8 mouse cellular contexts compared by ENCODE assay signal in the genomic region with DNA sequence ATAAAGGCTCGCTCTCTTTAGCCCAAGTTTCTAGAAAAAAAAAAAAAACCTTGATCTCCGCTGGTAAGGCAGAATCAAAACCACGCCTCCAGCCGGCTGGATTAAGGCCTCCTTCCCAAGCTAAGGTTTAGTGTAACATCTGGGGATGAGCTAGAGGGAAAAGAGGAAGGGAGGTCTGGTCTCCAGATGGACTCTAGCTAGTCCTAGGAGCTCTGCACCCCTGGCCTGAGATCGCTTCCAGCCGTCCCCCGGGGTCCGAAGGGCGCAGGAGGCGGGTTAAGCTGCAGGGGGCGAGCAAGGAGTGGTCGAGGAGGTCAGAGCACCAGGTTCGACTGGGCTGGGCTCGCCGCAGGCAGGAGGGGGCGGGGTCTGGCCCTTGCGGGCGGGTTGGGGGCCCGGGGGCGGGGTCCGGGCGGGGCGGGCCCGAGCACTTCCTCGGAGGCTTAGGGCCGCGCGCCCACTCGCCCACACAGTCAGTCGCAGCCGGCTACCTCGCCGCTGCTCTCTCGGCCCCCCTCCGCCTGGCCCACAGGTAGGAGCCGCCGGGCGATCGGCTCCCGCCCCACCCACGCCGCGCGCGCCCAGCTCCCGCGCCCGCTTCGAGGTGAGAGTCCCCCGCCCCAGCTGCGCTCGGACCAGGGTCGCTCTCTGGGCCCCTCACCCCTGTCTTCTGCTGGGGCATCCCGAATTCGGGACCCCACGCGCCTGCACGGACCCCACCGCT. TPM values are rescaled to one million over a fixed set of nuclear protein-coding genes. Genes with fewer than 3 reads are reported as not detected.
A peak's percentile ranks its signal among the peaks of the same experiment; 100 is the strongest.
DNase-seq lines count a peak whose midpoint lies in the region; ATAC-seq and TF ChIP-seq lines count a peak whose summit lies in the region.

A gene (plus strand): TSS at position 454 of the 724 bp plus-strand sequence.

- peaks cover 66% of the 10 kb centered on the region for H3K4me1 ChIP-seq in E14TG2a.4 (replicated peaks; ENCODE audit: low read depth, low read length)
- H3K4me1 ChIP-seq in hindbrain, embryonic 16.5 days (ENCODE audit: control insufficient read depth, insufficient read depth, low read depth, low read length): peaks cover 20% of the 10 kb centered on the region
- H3K4me1 ChIP-seq in liver, embryonic 13.5 days (replicated peaks): peaks cover 71% of the 10 kb centered on the region

- H3K27ac ChIP-seq in hindbrain, embryonic 16.5 days (ENCODE audit: low read depth, low read length): peak within 1 kb of the TSS; percentile 36; the same call in 1 of the 2 replicates
- H3K27ac ChIP-seq in liver, embryonic 13.5 days: peak within 1 kb of the TSS; percentile 69

- peaks cover 1% of the 10 kb centered on the region; the same call in 1 of the 2 replicates for H3K36me3 ChIP-seq in E14TG2a.4 (ENCODE audit: insufficient read depth, low read length)
- H3K36me3 ChIP-seq in hindbrain, embryonic 16.5 days (ENCODE audit: control insufficient read depth, insufficient read depth, low read length): no peaks in the 10 kb centered on the region
- H3K36me3 ChIP-seq in liver, embryonic 13.5 days: no peaks in the 10 kb centered on the region

- WGBS in hindbrain, embryonic 16.5 days: 2% methylated on average over 20 of the region's 59 CpGs
- 1% methylated on average over 47 of the region's 59 CpGs for WGBS in liver, embryonic 13.5 days (ENCODE audit: insufficient replicate concordance)

- no peaks in the 10 kb centered on the region for H3K9me3 ChIP-seq in E14TG2a.4 (ENCODE audit: low read length)
- H3K9me3 ChIP-seq in hindbrain, embryonic 16.5 days (ENCODE audit: control insufficient read depth, low read length): no peaks in the 10 kb centered on the region
- no peaks in the 10 kb centered on the region for H3K9me3 ChIP-seq in liver, embryonic 13.5 days (replicated peaks)

- peak within 1 kb of the TSS; percentile 70 for H3K9ac ChIP-seq in hindbrain, embryonic 16.5 days (ENCODE audit: low read depth, low read length)
- peak within 1 kb of the TSS; percentile 80 for H3K9ac ChIP-seq in liver, embryonic 13.5 days

- peak within 1 kb of the TSS; percentile 91 for H3K4me3 ChIP-seq in E14TG2a.4 (replicated peaks; ENCODE audit: low read length)
- peak within 1 kb of the TSS; percentile 61 for H3K4me3 ChIP-seq in hindbrain, embryonic 16.5 days (ENCODE audit: low read length)
- peak within 1 kb of the TSS; percentile 75 for H3K4me3 ChIP-seq in liver, embryonic 13.5 days (replicated peaks)

- peak within 1 kb of the TSS; percentile 99 for H3K4me2 ChIP-seq in hindbrain, embryonic 16.5 days (ENCODE audit: low read length)
- peak within 1 kb of the TSS; percentile 98 for H3K4me2 ChIP-seq in liver, embryonic 13.5 days

- TF ChIP-seq CTCF in E14TG2a.4 (conservative IDR thresholded peaks at IDR 0.05; ENCODE audit: low read length): no peak

- DNase-seq in adrenal gland, postnatal 14 days: peak; percentile 80
- peak; percentile 71 to 77 for DNase-seq in gastrocnemius, adult 8-10 months (ENCODE audit: low spot score in 2 of 2)
- no peak for DNase-seq in liver, embryonic 13.5 days
- DNase-seq in naive thymus-derived CD4-positive, alpha-beta T cell, adult 2 months (ENCODE audit: low read depth): peak; percentile 65
- DNase-seq in thymus, postnatal 10 days (ENCODE audit: low spot score in 2 of 2): peak; percentile 60 to 66
- DNase-seq in right cerebral cortex, postnatal 36 days (ENCODE audit: low spot score in 2 of 2): no peak

- peaks cover 21% of the 10 kb centered on the region for H3K27me3 ChIP-seq in E14TG2a.4 (ENCODE audit: insufficient read depth, low read length)
- H3K27me3 ChIP-seq in hindbrain, embryonic 16.5 days (replicated peaks; ENCODE audit: control insufficient read depth, insufficient read depth, low read length): 0 out of 2 replicates have a peak, but pooled peaks cover 5% of the 10 kb centered on the region
- H3K27me3 ChIP-seq in liver, embryonic 13.5 days: peaks cover 17% of the 10 kb centered on the region; the same call in 1 of the 2 replicates

- ATAC-seq in hindbrain, embryonic 16.5 days: peak; percentile 34; the same call in 1 of the 2 replicates
- peak; percentile 70 for ATAC-seq in liver, embryonic 13.5 days (ENCODE audit: low read depth)

RNA-seq across cellular contexts. Expression of the gene that starts here (rescaled TPM):
- total RNA-seq in adrenal gland, postnatal 14 days (2021): 7.3 and 8.5 TPM in 2 replicates
- 100 to 1,000 TPM; 240 to 437 (median 328) TPM for total RNA-seq in gastrocnemius, adult 8-10 months (2022)
- polyA plus RNA-seq in hindbrain, embryonic 16.5 days (2015; fragmentation: Nextera tagmentation; extraction: Ambion mirVana): 1.5 and 2.1 TPM in 2 replicates
- 3.1 and 3.6 TPM in 2 replicates for polyA plus RNA-seq in liver, embryonic 13.5 days (2015; fragmentation: Nextera tagmentation; extraction: Ambion mirVana)

Comparison
In these comparisons a context has a peak if more than half of its experiments do, and no peak if none do; other contexts are left out.
1. RNA of the gene that starts here (total RNA-seq): 240 to 437 TPM in gastrocnemius, adult 8-10 months; 7.3 to 8.5 TPM in adrenal gland, postnatal 14 days; every median in the first group is over 10 times any median in the second.
2. DNase-seq: peak in adrenal gland, postnatal 14 days (single experiment), gastrocnemius, adult 8-10 months (2 of 2), naive thymus-derived CD4-positive, alpha-beta T cell, adult 2 months (single experiment) and thymus, postnatal 10 days (2 of 2); none in liver, embryonic 13.5 days (single experiment) and right cerebral cortex, postnatal 36 days (0 of 2).
3. Peak in every context shown above with its lines, with median percentiles within 50 percentile points of each other: H3K4me3 ChIP-seq.